Mouse (Mus musculus) embryonic facial prominence, embryonic 11.5 days (tissue): ENCODE results near the gene Csnk1d. TPM values are rescaled to one million over a fixed set of nuclear protein-coding genes. Genes with fewer than 3 reads are reported as not detected.

ENCODE experiments used
- ATAC-seq: fragments of 200-750 bp; cut with Nextera tagmentation; replicated peaks from 2 replicates; pipeline ENCODE4 v1.8.0; 2017; ENCODE audit warnings: low read depth; ENCODE audit not compliant: insufficient number of reproducible peaks, low FRiP score, low TSS enrichment
- DNase-seq: peaks from one replicate; pipeline ENCODE4 v3.0.0-alpha.2; 2015; ENCODE audit warnings: low spot score
- H3K27ac ChIP-seq: fragments of 300-500 bp; sonication (generic); replicated peaks from 2 replicates; pipeline ENCODE4 v1.5.1; 2014; ENCODE audit warnings: mild to moderate bottlenecking, low read depth, low read length, control low read depth
- H3K27me3 ChIP-seq: fragments of 300-500 bp; sonication (generic); 2 replicates; pipeline ENCODE4 v1.6.1; 2014; ENCODE audit warnings: mild to moderate bottlenecking, low read length, moderate library complexity, mixed read lengths; ENCODE audit not compliant: control insufficient read depth, insufficient read depth
- H3K36me3 ChIP-seq: fragments of 300-500 bp; sonication (generic); replicated peaks from 2 replicates; pipeline ENCODE4 v1.6.1; 2014; ENCODE audit warnings: low read depth, mild to moderate bottlenecking, low read length, moderate library complexity, mixed read lengths; ENCODE audit not compliant: control insufficient read depth, insufficient read depth
- H3K4me1 ChIP-seq: fragments of 300-500 bp; sonication (generic); 2 replicates; pipeline ENCODE4 v1.6.1; 2014; ENCODE audit warnings: low read length, mixed read lengths; ENCODE audit not compliant: control insufficient read depth, insufficient read depth
- H3K4me2 ChIP-seq: fragments of 300-500 bp; sonication (generic); 2 replicates; pipeline ENCODE4 v1.6.1; 2014; ENCODE audit warnings: low read depth, mild to moderate bottlenecking, control low read depth, low read length, moderate library complexity
- H3K4me3 ChIP-seq: fragments of 300-500 bp; sonication (generic); 2 replicates; pipeline ENCODE4 v1.5.1; 2014; ENCODE audit warnings: low read depth, low read length, control low read depth
- H3K9ac ChIP-seq: fragments of 300-500 bp; sonication (generic); replicated peaks from 2 replicates; pipeline ENCODE4 v1.6.1; 2014; ENCODE audit warnings: mild to moderate bottlenecking, control low read depth, low read length
- H3K9me3 ChIP-seq: fragments of 300-500 bp; sonication (generic); replicated peaks from 2 replicates; pipeline ENCODE4 v1.6.1; 2016; ENCODE audit warnings: mild to moderate bottlenecking, low read length, inconsistent platforms, mixed read lengths; ENCODE audit not compliant: control insufficient read depth
- WGBS: fragments of 180-500 bp; shearing (Covaris S2); extraction: QIAGEN DNeasy Blood & Tissue Kit; methylation state at CpG from one replicate; pipeline ENCODE4 v1.1.7; 2014; 5-methylcytosine and 5-hydroxymethylcytosine counted together
- polyA plus RNA-seq: library from polyadenylated mRNA; unstranded; fragments of >200 nt; fragmentation: Nextera tagmentation; extraction: Ambion mirVana; gene quantifications from 2 replicates; pipeline ENCODE4 v1.2.1, GENCODE M21; 2014

Gene Csnk1d
- polyA plus RNA-seq, 1 experiment from 2014 or later, result 60.3 TPM

DNA sequence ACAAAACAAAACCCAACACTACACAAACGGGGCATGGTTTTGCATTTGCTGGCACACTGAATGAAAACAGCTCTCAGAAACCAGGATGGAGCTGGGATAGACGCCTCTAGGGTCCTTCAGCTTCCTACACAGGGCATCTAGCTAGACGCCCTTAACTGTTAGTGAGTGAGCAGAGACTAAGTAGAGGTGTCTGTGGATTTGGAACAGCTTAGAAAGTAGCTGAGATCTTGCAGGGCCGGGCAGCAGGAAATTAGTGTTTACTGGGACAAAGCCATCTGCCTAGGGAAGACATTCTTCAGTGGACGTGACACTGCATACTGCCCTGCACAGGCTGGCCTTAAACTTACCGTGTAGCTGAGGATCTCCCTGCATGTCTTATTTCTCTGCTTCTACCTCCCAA lies 24.3 kb upstream of the Csnk1d start:
- DNase-seq (no peak), ATAC-seq (no peak)
- H3K27ac ChIP-seq, result no peak overlapping the region
- no peak overlapping the region for H3K4me2 ChIP-seq
- no peaks in the 10 kb centered on the region for H3K4me1 ChIP-seq
- no peaks in the 10 kb centered on the region for H3K27me3 ChIP-seq
- no peak overlapping the region for H3K4me3 ChIP-seq
- H3K9me3 ChIP-seq, result no peaks in the 10 kb centered on the region
- WGBS, result 62% methylated on average over 6 of the region's 6 CpGs
- no peak overlapping the region for H3K9ac ChIP-seq
- no peaks in the 10 kb centered on the region for H3K36me3 ChIP-seq

DNA sequence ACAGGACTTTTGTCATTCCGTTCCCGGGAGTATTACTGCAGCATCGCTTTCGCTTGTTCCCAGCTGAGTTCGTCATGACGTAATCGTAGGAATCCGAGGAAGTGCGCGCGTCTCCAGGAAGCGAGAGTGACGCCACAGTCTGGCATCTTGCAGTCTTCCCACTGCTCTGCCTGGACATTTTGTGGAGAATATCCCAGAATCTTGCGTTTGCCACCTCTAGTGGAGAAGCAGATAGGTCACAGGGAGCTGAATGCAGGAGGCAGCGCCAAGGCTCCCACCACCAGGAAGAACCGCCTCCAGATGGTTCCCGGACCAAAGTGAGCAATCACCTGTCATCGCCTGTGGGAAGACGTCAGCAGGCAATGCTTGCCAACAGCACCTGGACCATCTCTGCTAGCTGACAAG lies 23.8 kb upstream of the Csnk1d start:
- H3K4me2 ChIP-seq, result no peak overlapping the region
- ATAC-seq (no peak), DNase-seq (peak; percentile 6)
- no peaks in the 10 kb centered on the region for H3K36me3 ChIP-seq
- 62% methylated on average over 19 of the region's 19 CpGs for WGBS
- no peak overlapping the region for H3K4me3 ChIP-seq
- no peak overlapping the region for H3K27ac ChIP-seq
- no peaks in the 10 kb centered on the region for H3K4me1 ChIP-seq
- no peaks in the 10 kb centered on the region for H3K27me3 ChIP-seq
- no peaks in the 10 kb centered on the region for H3K9me3 ChIP-seq
- H3K9ac ChIP-seq, result no peak overlapping the region

DNA sequence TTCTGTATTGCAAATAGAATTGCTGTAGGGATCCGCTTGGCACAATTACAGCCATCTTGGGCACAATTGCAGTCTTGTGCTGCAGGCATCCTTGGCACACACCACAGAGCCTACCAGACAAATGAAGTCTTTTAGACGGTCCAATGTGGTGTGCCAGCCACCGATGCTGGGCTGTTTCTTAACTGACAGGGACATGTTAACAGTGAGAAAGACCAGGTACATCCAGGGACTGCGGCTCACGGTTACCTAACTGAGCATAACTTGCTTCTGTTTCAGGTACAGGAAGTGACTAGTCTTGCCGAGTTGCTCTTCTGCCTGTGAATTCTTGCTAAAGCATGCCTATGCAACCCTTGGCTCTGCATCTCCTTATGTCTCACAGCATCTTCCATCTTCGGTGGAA lies 22.5 kb upstream of the Csnk1d start:
- Histone ChIP-seq H3K27me3 (no peaks in the 10 kb centered on the region), H3K4me3 (no peak overlapping the region), H3K9ac (no peak overlapping the region), H3K27ac (no peak overlapping the region), H3K4me1 (no peaks in the 10 kb centered on the region), H3K4me2 (no peak overlapping the region), H3K36me3 (no peaks in the 10 kb centered on the region), H3K9me3 (no peaks in the 10 kb centered on the region)
- 88% methylated on average over 7 of the region's 7 CpGs for WGBS
- DNase-seq, result no peak
- ATAC-seq, result no peak

- Histone ChIP-seq H3K9ac (no peak overlapping the region), H3K27ac (no peak overlapping the region), H3K4me2 (no peak overlapping the region), H3K27me3 (no peaks in the 10 kb centered on the region), H3K36me3 (no peaks in the 10 kb centered on the region), H3K9me3 (no peaks in the 10 kb centered on the region), H3K4me1 (no peaks in the 10 kb centered on the region), H3K4me3 (no peak overlapping the region)
- no peak for DNase-seq
- 86% methylated on average over 3 of the region's 3 CpGs for WGBS
- no peak for ATAC-seq
Measured at GRCm38 (mm10) chr11:121010044-121010755, 19.1 kb upstream of the Csnk1d start.

- Histone ChIP-seq H3K4me1 (no peaks in the 10 kb centered on the region), H3K27me3 (no peaks in the 10 kb centered on the region), H3K4me3 (no peak overlapping the region), H3K36me3 (no peaks in the 10 kb centered on the region), H3K27ac (no peak overlapping the region), H3K4me2 (no peak overlapping the region), H3K9me3 (no peaks in the 10 kb centered on the region), H3K9ac (no peak overlapping the region)
- 74% methylated on average over 6 of the region's 6 CpGs for WGBS
- ATAC-seq (no peak), DNase-seq (no peak)
Measured at GRCm38 (mm10) chr11:121006184-121006583, 15.1 kb upstream of the Csnk1d start.

DNA sequence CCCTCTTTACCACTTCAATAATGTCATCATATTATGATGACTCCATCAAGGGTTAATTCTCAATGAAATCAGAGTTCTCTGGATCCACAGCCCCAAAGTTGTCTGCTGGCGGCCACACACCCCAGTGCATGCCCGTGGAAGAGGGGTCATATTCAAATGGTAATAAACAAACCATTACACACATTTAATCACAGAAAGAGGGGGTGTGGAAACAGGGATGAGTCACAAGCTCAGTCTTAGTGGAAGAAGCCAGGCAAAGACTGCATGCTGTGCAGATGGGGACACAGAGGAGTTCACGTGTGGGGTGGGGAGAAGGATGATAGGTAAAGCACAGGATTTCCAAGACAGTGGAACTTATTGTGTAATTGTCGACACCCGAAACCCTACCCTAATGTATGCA lies 13.2 kb upstream of the Csnk1d start:
- ATAC-seq (no peak), DNase-seq (no peak)
- Histone ChIP-seq H3K36me3 (no peaks in the 10 kb centered on the region), H3K9me3 (no peaks in the 10 kb centered on the region), H3K4me3 (no peak overlapping the region), H3K4me2 (no peak overlapping the region), H3K4me1 (no peaks in the 10 kb centered on the region), H3K27ac (no peak overlapping the region), H3K9ac (no peak overlapping the region), H3K27me3 (no peaks in the 10 kb centered on the region)
- 68% methylated on average over 5 of the region's 5 CpGs for WGBS

DNA sequence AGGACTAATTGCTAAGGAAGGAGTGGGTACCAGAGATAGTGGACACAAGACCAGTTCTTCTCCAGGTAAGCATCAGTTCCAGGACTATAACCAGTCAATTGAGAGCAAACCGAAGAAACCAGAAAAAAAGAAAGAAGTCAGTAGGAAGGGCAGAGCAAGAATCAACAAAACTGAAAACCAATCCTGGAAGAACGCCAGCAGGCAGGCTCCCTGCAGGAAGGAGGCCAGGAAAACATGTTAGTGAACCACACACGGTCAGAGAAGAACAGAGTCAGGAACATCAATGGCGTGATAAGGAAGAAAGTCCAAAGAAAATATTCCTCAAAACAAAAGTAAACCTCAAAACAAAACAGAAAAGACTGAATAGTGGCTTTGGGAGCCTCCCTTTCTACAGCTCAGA lies 10.8 kb upstream of the Csnk1d start:
- WGBS, result 73% methylated on average over 4 of the region's 4 CpGs
- Histone ChIP-seq H3K9ac (no peak overlapping the region), H3K4me2 (no peak overlapping the region), H3K4me1 (no peaks in the 10 kb centered on the region), H3K4me3 (no peak overlapping the region), H3K36me3 (no peaks in the 10 kb centered on the region), H3K27me3 (no peaks in the 10 kb centered on the region), H3K27ac (no peak overlapping the region), H3K9me3 (no peaks in the 10 kb centered on the region)
- DNase-seq (no peak), ATAC-seq (no peak)

DNA sequence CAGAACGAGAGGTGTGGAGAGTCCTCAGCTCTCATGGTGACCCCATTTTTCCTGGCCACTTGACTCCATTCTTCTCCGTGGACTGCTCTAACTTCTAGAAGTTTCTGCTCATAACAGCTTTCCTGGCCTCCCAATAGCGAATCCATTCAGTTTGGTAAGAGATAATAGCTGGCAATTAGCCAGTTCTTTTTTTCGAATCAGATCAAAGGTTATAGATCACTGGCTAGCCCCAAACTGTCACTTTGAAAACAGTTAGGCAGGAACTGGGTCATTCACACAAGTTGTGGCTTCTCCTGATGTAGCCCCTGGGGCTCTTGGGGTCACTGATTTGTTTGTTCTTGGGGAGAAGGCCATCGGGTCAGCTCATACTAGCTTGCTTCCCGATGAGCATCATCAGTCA lies 3.6 kb upstream of the Csnk1d start:
- 71% methylated on average over 6 of the region's 6 CpGs for WGBS
- H3K4me3 ChIP-seq, result no peak overlapping the region
- no peak for ATAC-seq
- peaks cover 5% of the 10 kb centered on the region for H3K4me1 ChIP-seq
- H3K27ac ChIP-seq, result no peak overlapping the region
- H3K36me3 ChIP-seq, result no peaks in the 10 kb centered on the region
- H3K9me3 ChIP-seq, result no peaks in the 10 kb centered on the region
- no peak overlapping the region for H3K4me2 ChIP-seq
- DNase-seq, result no peak
- no peak overlapping the region for H3K9ac ChIP-seq
- H3K27me3 ChIP-seq, result no peaks in the 10 kb centered on the region
